Mouse (Mus musculus) left cerebral cortex, adult 18-20 months (tissue): ENCODE measurements around the gene Myo1d. TPM values are rescaled to one million over a fixed set of nuclear protein-coding genes. Genes with fewer than 3 reads are reported as not detected.
A peak's percentile ranks its signal among the peaks of the same experiment; 100 is the strongest.

Experiments
- DNase-seq, 2 experiments: peaks; one replicate each; pipeline ENCODE4 v3.0.0; 2021 to 2022; ENCODE audit warnings: low spot score in 2 of 2, mixed read lengths in 1 of 2
- total RNA-seq, 2 experiments: library from RNA; stranded (reverse); gene quantifications; 2 replicates each; pipeline ENCODE4 v1.2.3; 2021

The Myo1d gene
- total RNA-seq, 2 experiments from 2014 or later: 6.4 to 7.8 TPM

DNA sequence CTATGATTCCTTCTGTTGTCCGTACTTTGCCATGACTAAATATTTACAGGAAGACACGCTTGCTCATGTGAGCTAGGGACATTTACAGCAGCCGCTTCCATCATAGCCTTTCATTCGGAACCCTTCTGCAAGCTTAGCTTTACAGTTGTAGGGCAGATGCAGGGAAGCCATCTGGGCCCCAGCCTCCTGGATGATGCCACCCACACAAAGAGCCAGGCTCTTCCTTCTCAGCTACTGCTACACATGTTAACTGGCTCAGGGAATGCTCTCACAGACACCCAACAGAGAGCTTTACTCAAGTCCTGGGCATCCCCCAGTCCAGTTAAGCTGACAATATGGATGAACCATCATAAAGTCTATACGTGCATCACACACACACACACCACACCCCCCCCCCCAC, 224.4 kb downstream of the Myo1d start:
- DNase-seq: peak; percentile 43 to 55

DNA sequence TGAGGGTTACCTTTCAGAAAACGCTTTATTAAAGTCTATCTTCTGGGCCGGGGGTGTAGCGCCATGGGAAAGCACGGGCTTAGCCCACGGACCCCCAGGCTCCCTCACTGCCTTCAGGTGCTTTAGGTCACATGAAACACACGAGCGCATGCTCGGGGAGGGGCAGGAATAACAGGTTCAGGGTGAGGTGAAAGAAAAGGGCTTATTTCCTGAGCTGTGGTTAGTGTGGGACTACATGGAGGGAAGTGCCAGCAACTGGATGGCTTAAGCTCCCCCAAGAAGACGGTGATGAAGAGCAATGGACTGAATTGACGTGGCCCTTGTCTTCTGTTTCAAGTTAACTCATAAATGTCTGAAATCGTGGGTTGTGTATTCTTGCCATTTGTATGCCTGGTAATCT, 226.8 kb downstream of the Myo1d start:
- DNase-seq: no peak

DNA sequence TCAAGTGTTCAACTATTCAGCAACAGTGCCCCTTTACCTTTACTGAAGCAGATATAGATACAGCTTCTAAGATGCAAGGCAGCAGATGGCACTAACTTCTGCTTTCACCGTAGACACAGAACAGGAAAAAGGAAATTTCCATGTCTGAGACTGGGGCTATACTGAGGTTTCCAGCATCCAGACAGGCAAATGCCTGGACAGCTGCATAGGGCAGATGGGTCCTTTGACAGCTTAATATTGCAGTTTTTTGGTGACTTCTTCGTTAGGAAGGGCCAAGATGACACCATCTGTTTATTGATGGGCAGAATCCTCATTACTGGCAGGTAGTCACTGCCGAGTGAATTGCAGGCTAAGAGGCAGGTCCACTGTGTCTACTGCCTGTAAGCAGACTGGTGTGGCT, 228.2 kb downstream of the Myo1d start:
- DNase-seq: peak in 1 of 2 experiments; percentile 38

DNA sequence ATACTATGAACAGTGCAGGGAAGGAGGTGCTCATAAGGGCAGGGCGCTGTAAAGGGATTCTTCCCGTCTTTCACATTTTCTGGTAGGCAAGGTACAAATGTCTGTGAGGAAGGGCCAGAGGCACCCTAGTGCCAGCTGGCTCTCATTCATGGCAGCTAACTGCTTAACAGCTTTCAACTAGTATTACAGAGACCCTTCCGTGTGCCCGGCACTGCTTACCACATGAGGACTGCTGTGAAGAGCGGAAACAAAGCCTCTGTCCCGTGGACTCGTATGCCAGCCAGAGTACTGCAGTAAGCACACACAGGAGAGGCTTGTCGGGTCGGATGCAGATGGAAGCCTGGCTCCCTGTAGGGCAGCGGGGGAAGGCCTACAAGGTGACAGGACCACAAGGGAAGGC, 229.6 kb downstream of the Myo1d start:
- no peak for DNase-seq

DNA sequence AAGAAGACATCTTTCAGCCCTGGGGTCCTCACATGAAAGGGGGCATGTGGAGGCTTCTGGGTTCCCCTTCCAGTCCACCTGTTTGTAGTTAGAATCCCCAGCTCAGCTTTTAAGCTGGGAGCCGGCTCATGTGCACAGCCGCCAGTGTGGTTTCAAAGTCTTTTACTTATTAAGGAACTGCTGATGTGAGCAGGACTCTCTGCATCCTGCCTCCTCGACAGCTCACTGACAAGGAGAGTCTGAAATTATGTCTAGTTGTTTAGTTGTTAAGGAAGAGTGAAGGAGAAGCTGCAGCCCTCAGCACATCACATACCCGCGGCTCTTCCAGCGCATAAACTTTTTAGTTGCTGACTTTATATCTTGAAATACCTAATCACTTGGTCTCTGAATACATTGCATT, 230.0 kb downstream of the Myo1d start:
- peak in 1 of 2 experiments; percentile 19 for DNase-seq

DNA sequence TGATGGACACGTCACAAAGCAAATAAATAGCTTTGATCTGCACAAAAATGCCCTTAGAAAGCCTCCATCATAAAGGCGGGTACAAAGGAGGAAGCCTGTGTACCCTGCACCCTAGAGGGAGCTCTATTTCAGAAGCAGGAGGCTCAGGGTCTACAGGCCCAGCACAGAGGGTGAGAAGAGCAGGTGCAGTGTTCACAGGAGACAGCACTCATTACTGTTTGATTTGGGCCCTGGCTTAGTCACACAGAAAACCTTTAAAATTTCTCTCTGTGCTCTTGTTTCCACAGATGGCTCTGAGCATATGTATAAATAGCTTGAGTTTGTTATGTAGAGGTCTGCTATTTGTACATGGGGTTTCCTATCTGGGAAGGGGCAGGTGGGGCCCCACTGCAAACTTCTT, 233.6 kb downstream of the Myo1d start:
- DNase-seq: no peak

DNA sequence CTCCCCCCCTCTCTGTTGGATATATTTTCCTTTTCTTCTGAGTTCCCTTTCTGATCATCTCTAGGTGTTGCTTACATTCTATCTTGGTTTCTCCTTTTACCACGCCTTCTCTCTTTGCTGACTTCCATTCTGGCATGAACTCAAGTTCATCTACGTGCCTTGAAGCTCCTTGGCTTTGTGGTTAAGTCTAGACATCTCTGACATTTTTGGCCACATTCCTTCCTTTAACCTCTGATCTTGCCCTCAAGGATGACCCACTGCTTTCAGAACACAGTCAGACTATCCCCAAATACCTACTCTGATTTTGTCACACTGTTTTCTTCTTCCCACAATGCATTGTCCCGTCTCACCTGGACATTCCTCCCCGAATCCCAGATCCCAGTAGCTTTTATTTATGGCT, 240.8 kb downstream of the Myo1d start:
- no peak for DNase-seq

DNA sequence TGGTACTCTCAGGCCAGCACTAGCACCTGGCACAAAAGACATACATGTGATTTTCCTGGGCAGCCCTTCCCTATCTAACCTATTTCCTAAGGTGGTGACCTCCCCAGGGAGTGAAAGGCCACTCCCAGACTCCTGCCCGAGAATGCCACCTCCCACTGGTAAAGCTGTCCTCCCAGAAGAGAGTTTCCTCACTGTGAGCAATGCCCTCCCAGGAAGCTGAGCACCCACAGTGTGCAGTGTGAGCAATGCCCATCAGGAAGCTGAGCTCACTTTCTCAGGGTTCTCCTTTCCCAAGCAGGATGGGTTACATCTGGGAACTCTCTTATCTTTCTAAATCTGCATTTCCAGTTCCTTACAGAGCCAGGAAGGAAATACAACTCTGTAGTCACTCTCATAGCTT, 246.9 kb downstream of the Myo1d start:
- no peak for DNase-seq

DNA sequence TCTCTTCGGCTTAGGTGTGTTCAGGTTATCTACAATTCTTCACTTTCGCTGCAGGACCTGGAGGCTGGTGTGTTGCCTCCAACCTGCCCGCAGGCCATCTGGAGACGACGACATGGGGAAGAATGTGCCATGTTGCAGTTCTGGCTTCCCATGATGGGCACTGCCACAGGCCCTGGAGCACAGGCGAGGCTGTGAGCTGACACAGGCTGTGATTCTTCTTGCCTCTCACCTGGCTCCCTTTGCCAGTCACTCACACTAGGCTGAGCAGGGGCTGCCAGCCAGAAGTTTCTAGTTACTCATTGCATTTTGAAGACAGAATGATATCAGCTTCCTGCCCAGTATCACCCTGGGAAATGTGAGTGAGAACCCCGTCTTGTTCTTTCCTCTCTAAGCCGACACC, 250.7 kb downstream of the Myo1d start:
- no peak for DNase-seq

DNA sequence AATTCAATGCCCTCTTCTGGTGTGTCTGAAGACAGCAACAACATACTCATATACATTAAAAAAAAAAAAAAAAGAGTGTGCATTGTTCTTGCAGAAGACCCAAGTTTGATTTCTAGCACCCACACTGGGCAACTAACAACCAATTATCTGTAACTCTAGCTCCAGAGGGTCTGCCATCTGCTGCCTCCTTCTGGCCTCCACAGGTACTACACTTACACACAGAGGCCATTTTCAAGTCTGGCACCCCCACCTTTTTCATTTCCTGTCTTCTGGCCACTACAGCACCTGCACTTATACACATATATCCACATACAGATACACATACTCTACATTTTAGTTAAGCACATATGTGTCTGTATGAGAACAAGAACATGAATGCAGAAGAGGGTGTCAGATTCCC, 252.1 kb downstream of the Myo1d start:
- no peak for DNase-seq

DNA sequence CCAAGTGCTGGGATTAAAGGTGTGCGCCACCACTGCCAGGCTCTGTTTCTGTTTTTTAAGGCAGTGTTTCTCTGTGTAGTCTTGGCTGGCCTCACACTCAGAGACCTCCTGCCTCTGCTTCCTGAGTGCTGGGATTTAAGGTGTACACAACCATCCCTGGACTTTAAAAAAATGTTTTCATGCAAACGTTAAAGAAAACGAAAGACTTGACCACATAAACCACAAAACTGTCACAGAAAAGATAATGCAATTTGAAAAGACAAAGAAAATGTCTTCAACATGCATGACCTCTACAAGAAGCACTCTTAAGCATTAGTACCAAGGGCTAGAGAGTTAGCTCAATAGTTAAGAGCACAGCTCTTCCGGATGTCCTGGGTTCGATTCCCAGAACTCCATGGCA, 255.6 kb downstream of the Myo1d start:
- DNase-seq: no peak

DNA sequence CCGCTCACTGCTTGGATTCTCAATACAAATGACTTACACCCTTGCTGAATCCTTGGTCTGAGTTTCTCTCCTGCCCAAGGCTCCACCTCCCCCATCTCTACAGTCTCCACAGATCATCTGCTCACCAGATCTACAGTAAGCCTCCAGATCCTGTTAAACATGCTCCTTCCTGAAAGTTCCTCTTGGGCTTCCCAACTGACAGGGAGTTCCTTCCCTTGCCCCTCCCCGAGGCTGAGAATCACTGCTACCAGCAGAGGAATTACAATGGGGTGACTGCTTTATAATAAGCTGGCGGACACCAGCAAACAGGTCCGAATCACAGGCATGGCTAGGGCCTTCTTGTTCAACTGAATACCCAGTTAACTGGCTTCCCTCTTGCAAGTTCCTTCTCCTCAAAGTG, 256.4 kb downstream of the Myo1d start:
- DNase-seq: no peak

DNA sequence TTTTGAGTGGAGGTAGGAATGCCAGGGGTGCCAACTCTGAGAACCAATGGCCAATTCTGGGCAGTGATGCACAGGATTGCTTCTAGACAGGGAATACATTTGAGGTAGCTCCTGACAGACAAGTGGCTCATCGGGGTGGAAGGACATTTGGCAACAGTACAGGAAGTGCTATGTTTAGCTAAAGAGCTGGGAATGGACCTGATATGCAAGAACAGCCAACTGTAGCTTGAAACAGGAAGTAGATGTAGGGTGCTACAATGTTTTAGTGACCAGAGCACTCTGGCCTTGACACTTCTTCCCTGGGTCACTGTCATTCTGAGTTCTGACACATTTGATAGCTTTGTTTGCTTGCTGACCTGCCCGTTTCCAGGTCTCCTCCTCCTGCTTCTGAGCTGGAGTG, 257.0 kb downstream of the Myo1d start:
- DNase-seq: no peak

DNA sequence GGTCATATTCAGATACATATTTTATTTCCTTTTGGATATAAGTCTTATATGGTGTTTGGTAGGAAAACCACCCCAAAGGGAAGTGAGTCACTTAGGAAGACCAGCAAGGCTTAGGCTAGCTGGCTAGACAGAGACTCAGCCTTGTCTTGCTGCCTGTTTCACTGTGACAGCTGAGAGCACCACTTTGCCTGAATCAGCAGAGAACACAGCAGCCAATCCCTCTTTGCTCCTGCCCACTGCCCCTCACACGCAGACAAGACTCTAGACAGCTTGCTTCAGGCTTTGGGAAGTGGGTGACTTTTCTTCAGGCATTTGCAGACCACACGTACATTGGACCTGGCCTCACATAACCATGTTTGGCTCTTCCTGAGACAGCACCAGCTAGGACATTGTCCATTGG, 258.7 kb downstream of the Myo1d start:
- no peak for DNase-seq

DNA sequence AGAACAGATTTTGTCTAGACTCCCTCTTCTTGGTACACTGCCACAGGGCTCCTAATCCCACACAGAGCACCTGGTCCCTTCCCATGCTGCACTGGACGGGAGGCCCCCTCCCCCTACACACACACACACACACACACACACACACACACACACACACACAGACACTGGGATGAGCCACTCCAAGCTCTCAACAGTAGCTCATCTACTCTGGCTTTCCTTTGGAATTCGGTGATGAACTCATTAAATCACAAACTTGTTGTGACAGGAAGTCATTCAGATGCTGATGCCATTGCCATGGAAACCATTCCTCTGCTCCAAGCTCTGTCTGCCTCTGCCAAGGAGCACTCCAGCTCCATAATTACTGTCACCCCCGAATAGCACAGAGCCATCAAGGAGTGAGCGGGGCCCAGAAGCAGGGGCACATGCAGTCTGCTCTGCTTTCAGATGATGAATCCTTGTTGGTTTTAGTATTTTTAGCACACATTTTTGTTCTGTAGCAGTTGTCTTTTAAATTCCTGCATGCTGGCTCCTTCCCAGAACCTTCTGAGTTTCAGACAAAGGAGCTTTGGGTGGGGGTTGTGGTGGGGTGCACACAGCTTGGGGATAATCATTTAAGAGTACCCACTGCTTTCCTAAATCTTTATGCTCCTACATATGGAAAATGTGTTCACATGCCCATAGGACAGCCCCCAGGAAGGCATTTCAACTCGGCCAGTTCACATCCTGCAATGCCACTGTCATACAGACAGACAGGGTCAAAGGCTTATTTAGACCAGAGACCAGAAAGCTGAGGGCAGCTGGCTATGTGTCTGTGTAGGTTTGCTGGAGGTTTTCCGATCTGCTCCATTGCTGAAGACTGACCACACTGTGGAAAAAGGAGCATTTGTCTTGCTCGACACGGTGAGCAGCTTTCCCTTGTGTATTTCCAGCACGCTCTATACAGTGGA, 261.1 kb downstream of the Myo1d start:
- DNase-seq: peak; percentile 49 to 68

DNA sequence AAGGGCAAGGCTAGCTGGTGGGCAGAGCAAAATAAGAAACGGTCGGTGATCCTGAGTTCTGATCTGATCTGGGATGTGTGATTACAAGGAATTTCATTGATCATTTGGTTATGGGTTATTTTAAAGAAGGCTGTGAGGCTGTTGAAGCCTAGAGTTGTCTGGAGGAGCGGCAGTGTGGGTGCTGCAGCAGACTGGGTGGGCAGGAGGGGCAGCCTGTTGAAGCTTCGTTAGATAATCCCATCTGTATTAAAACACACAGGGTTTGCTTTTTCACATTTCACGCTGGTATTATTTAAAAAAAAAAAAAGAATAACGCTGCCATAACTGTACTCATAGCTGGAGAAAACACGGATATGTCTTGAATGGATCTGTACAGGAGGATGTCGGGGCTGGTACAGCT, 263.9 kb downstream of the Myo1d start:
- DNase-seq: no peak

DNA sequence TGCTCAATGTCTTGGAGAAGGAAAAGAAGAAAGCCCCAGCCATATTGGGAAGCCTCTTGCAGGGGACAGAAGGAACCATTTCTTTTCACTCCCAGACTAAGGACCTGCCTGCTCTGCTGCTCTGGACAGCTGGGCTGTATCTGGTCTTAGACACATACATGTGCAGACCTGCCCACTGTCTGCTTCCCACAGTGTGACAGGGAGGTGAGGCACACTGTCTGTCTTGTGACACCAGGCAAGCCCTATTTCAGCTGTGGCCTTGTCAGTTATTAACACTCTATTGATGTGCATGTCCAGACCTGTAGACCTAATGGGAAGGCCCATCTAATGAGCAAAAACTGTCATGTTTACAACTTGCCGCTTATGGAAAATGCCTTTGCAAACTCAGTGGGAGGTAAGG, 264.5 kb downstream of the Myo1d start:
- no peak for DNase-seq

DNA sequence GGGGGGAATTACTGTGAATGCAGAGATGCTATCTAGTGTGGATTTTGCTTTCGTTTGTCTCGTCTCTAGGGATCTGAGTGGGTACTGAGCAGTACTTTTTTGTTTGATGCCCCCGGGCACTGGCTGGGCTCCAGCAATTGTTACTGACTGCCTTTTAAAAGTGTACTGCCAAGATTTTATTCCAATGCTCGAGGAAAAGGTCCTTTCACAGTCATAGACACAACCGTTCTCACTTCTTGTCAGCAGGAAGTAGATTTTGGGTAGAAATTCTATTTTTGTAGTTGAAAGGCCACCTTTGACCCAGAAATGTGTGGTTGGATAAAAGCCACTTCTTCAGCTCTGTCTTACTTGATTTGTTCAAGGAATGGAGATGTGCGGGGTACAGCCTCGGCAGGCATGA, 266.0 kb downstream of the Myo1d start:
- DNase-seq: no peak

DNA sequence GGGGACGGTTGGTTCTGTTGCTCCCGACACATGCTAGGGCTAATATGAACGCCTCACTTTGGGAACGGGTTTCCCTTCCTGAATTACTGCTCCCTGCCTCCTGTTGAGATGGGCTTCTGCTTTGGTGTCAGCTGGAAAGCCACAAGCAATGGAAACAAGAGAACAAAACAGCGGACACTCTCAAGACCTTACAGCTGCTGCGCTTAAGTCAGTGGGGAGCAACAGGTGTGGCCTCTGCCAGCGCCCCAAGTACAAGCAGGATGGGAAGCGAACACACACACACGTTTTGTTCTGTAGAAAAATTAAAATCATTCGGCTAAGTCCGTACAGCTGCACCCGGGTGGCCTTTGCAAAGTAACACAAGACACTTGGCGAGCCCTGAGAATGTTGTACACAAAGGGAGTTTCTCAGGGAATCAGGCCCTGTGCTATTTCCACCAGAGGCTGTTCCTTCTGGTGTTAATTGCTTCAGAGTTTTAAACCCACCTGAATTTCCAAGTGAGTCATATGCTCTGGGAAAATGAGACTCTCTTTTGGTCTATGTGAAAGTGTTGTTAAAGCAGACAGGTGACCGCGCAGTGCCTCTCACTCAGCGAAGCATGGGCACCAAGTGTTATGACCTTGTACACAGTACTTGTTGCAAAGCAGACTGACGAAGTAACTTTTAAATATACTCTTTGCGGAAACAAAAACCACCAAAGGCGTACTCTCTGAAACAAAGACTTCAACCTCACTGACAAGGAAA, 267.3 kb downstream of the Myo1d start:
- DNase-seq: no peak

DNA sequence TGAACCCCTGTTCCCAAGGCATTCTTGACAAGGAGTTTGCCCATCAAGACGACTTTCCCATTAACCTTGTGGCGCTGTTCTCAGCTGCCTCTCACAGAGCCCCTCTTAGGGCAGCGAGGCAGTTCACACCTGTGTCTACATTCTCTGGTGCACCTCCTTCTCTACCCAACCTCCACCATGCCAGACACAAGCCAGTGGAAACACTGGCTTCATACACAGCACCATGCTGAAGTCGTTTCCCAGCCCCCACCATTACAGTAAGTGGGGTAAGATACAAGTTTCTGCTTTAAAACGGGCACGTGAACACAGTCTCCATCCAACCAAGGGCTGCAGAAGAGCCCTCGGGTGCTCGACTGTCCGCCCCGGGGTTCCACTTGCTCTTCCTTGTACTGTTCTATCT, 269.7 kb downstream of the Myo1d start:
- DNase-seq: no peak

DNA sequence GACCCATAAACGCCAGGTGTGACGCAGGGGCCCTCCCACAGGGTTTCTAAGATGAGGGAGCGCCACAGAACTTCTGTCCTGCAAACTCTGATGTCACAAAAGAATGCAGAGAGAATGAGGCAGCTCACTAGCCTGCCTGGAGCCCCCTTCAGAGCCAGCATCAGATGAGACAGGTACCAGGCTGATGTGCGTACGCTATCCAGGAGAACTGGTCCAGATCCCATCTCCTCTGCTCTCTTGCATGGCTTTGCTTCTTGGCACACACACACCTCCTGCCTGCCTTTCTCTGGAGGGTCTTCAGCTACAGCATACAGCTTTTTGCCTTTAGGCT, 270.7 kb downstream of the Myo1d start:
- no peak for DNase-seq

DNA sequence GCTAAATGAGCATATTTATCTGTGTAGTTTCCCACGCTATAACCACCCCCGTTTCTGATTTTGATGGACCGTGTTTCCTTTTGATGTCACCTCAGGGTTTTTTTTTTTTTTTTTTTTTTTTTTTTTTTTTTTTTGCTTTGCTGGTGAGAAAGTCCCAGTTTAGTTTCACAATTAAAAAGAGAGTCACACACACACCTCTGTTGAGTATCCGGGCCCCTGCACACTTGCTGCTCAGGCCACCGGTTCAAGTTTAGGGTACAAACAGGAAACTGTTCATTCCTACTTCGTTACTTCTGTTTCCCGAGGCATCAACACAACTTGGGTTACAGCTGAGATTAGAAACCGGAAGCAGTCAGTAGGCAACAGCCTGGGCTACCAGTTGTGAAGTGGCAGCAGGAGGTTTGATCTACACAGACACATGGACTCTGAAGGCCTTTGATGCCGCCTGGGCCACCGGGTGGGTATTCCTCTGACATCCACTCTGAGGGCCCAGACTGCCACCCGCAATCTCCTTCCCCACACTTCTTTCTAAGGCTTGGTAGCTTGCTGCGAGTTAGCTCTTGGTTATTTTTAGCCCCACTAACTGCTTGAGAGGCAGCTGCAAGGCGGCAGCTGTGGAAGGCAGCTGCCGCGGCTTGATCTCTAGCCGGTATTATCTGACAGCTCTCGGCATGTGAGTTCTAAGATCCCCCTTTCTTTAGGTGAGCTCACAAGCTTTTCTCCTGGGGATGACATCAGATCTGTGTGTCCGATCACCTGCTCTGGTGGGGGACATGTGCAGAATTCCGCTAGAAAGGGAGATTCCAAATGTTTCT, 271.3 kb downstream of the Myo1d start:
- DNase-seq: peak in 1 of 2 experiments; percentile 44
